ENCODE assay signal across 22 mouse cellular contexts in genomic region chr2:125644912-125645311, GRCm38 (mm10). TPM values are rescaled to one million over a fixed set of nuclear protein-coding genes. Genes with fewer than 3 reads are reported as not detected.
DNase-seq lines count a peak whose midpoint lies in the region; ATAC-seq and TF ChIP-seq lines count a peak whose summit lies in the region.
"Had no signal": no experiment of that assay in that cellular context is flagged by ENCODE, and none has a peak within 500 bp of the region (broad histone marks: within the 10 kb centered on the region; RNA-seq: fewer than 3 reads in every experiment).

No protein-coding gene starts in this region.

- no peaks in the 10 kb centered on the region for H3K36me3 ChIP-seq in forebrain, embryonic 13.5 days (ENCODE audit: poor library complexity, severe bottlenecking)
- H3K36me3 ChIP-seq in forebrain, embryonic 14.5 days (ENCODE audit: control insufficient read depth, insufficient read depth, low read length) = no peaks in the 10 kb centered on the region
- no peaks in the 10 kb centered on the region for H3K36me3 ChIP-seq in forebrain, postnatal 0 days (ENCODE audit: insufficient read depth)
- H3K36me3 ChIP-seq in forebrain, embryonic 12.5 days (replicated peaks) = no peaks in the 10 kb centered on the region
- H3K36me3 ChIP-seq in hindbrain, postnatal 0 days (ENCODE audit: insufficient read depth, low read length) = no peaks in the 10 kb centered on the region
- H3K36me3 ChIP-seq in hindbrain, embryonic 14.5 days (replicated peaks; ENCODE audit: control insufficient read depth, insufficient read depth) = no peaks in the 10 kb centered on the region
- H3K36me3 ChIP-seq: heart, embryonic 12.5 days; heart, embryonic 15.5 days; hindbrain, embryonic 13.5 days; intestine, embryonic 15.5 days had no signal

- H3K4me1 ChIP-seq in forebrain, embryonic 13.5 days = peaks cover 5% of the 10 kb centered on the region
- H3K4me1 ChIP-seq in forebrain, embryonic 14.5 days (ENCODE audit: control insufficient read depth, insufficient read depth, low read length) = no peaks in the 10 kb centered on the region
- H3K4me1 ChIP-seq in forebrain, postnatal 0 days (ENCODE audit: insufficient read depth) = no peaks in the 10 kb centered on the region
- H3K4me1 ChIP-seq in forebrain, embryonic 12.5 days = no peaks in the 10 kb centered on the region; the same call in 1 of the 2 replicates
- H3K4me1 ChIP-seq in hindbrain, postnatal 0 days (ENCODE audit: insufficient read depth, low read length) = no peaks in the 10 kb centered on the region
- no peaks in the 10 kb centered on the region; the same call in 1 of the 2 replicates for H3K4me1 ChIP-seq in hindbrain, embryonic 14.5 days (replicated peaks; ENCODE audit: control insufficient read depth, insufficient read depth, low read length)
- H3K4me1 ChIP-seq: intestine, embryonic 15.5 days had no signal

- no peak overlapping the region for H3K27ac ChIP-seq in forebrain, embryonic 13.5 days
- no peak overlapping the region for H3K27ac ChIP-seq in forebrain, embryonic 14.5 days (ENCODE audit: low read depth, low read length)
- H3K27ac ChIP-seq in forebrain, postnatal 0 days (ENCODE audit: low read depth, low read length) = no peak overlapping the region
- no peak overlapping the region for H3K27ac ChIP-seq in forebrain, embryonic 12.5 days
- no peak overlapping the region for H3K27ac ChIP-seq in hindbrain, postnatal 0 days
- H3K27ac ChIP-seq in hindbrain, embryonic 14.5 days = no peak overlapping the region
- H3K27ac ChIP-seq: heart, embryonic 15.5 days; hindbrain, embryonic 13.5 days; intestine, embryonic 15.5 days had no signal

- peak; percentile 27; the same call in 1 of the 2 replicates for ATAC-seq in forebrain, embryonic 13.5 days
- no peak for ATAC-seq in forebrain, embryonic 14.5 days
- ATAC-seq in forebrain, postnatal 0 days = peak; percentile 51
- no peak for ATAC-seq in forebrain, embryonic 12.5 days (ENCODE audit: low FRiP score)
- ATAC-seq in hindbrain, postnatal 0 days = no peak
- ATAC-seq in hindbrain, embryonic 14.5 days (ENCODE audit: low FRiP score) = no peak
- ATAC-seq: activated CD4-positive, CD25-positive, alpha-beta regulatory T cell, adult 4 months; intestine, embryonic 15.5 days had no signal

- TF ChIP-seq CTCF in forebrain, postnatal 0 days (IDR thresholded peaks at IDR 0.05; ENCODE audit: low read depth) = no peak
- no peak for TF ChIP-seq CTCF in hindbrain, postnatal 0 days (IDR thresholded peaks at IDR 0.05; ENCODE audit: low read depth)

- DNase-seq in forebrain, embryonic 14.5 days (ENCODE audit: low spot score) = no peak
- DNase-seq in forebrain, postnatal 0 days = no peak
- peak; percentile 10 for DNase-seq in hindbrain, postnatal 0 days (ENCODE audit: low spot score)
- no peak for DNase-seq in hindbrain, embryonic 14.5 days (ENCODE audit: low spot score)
- DNase-seq: adrenal gland, adult 8-10 months; adrenal gland, postnatal 25 days; cerebellum, adult 18-20 months; cerebellum, adult 9-10 months; cerebellum, postnatal 14 days; gastrocnemius, postnatal 25 days; heart, adult 18-20 months; heart, postnatal 10 days; heart, postnatal 36 days; kidney, adult 11 months; kidney, adult 8-10 months had no signal

- no peaks in the 10 kb centered on the region for H3K9me3 ChIP-seq in forebrain, embryonic 13.5 days (replicated peaks)
- H3K9me3 ChIP-seq in forebrain, embryonic 14.5 days (replicated peaks; ENCODE audit: control insufficient read depth, low read length) = no peaks in the 10 kb centered on the region
- H3K9me3 ChIP-seq in forebrain, postnatal 0 days (ENCODE audit: low read length) = no peaks in the 10 kb centered on the region
- H3K9me3 ChIP-seq in forebrain, embryonic 12.5 days = no peaks in the 10 kb centered on the region
- no peaks in the 10 kb centered on the region for H3K9me3 ChIP-seq in hindbrain, postnatal 0 days (ENCODE audit: low read length)
- H3K9me3 ChIP-seq in hindbrain, embryonic 14.5 days (ENCODE audit: control insufficient read depth, low read length) = no peaks in the 10 kb centered on the region
- H3K9me3 ChIP-seq: heart, embryonic 12.5 days; heart, embryonic 15.5 days; hindbrain, embryonic 13.5 days; intestine, embryonic 15.5 days had no signal

- no peaks in the 10 kb centered on the region for H3K27me3 ChIP-seq in forebrain, embryonic 13.5 days
- no peaks in the 10 kb centered on the region for H3K27me3 ChIP-seq in forebrain, embryonic 14.5 days (replicated peaks; ENCODE audit: control insufficient read depth, insufficient read depth, low read length)
- H3K27me3 ChIP-seq in forebrain, postnatal 0 days (ENCODE audit: insufficient read depth, low read length) = no peaks in the 10 kb centered on the region
- H3K27me3 ChIP-seq in forebrain, embryonic 12.5 days = no peaks in the 10 kb centered on the region
- no peaks in the 10 kb centered on the region for H3K27me3 ChIP-seq in hindbrain, postnatal 0 days (ENCODE audit: insufficient read depth, low read length)
- no peaks in the 10 kb centered on the region for H3K27me3 ChIP-seq in hindbrain, embryonic 14.5 days (ENCODE audit: control insufficient read depth, insufficient read depth, low read length)
- H3K27me3 ChIP-seq: heart, embryonic 12.5 days; heart, embryonic 15.5 days; hindbrain, embryonic 13.5 days; intestine, embryonic 15.5 days had no signal

- WGBS in forebrain, embryonic 13.5 days = 68% methylated on average over 6 of the region's 6 CpGs
- 67% methylated on average over 6 of the region's 6 CpGs for WGBS in forebrain, embryonic 14.5 days
- WGBS in forebrain, postnatal 0 days = 43% methylated on average over 6 of the region's 6 CpGs
- 73% methylated on average over 6 of the region's 6 CpGs for WGBS in forebrain, embryonic 12.5 days
- 56% methylated on average over 6 of the region's 6 CpGs for WGBS in hindbrain, postnatal 0 days
- 55% methylated on average over 6 of the region's 6 CpGs for WGBS in hindbrain, embryonic 14.5 days

- H3K4me2 ChIP-seq in forebrain, embryonic 13.5 days = no peak overlapping the region
- H3K4me2 ChIP-seq in forebrain, embryonic 14.5 days (ENCODE audit: low read length) = no peak overlapping the region
- no peak overlapping the region for H3K4me2 ChIP-seq in forebrain, postnatal 0 days (ENCODE audit: low read depth)
- no peak overlapping the region for H3K4me2 ChIP-seq in forebrain, embryonic 12.5 days
- no peak overlapping the region for H3K4me2 ChIP-seq in hindbrain, postnatal 0 days (ENCODE audit: low read depth, low read length)
- no peak overlapping the region for H3K4me2 ChIP-seq in hindbrain, embryonic 14.5 days (replicated peaks)
- H3K4me2 ChIP-seq: heart, embryonic 12.5 days; heart, embryonic 15.5 days; hindbrain, embryonic 13.5 days; intestine, embryonic 15.5 days had no signal

- no peak overlapping the region for H3K9ac ChIP-seq in forebrain, embryonic 13.5 days
- H3K9ac ChIP-seq in forebrain, embryonic 14.5 days (ENCODE audit: low read length) = no peak overlapping the region
- no peak overlapping the region for H3K9ac ChIP-seq in forebrain, postnatal 0 days
- H3K9ac ChIP-seq in forebrain, embryonic 12.5 days = no peak overlapping the region
- no peak overlapping the region for H3K9ac ChIP-seq in hindbrain, postnatal 0 days (replicated peaks; ENCODE audit: low read length)
- no peak overlapping the region for H3K9ac ChIP-seq in hindbrain, embryonic 14.5 days
- H3K9ac ChIP-seq: heart, embryonic 12.5 days; heart, embryonic 15.5 days; hindbrain, embryonic 13.5 days; intestine, embryonic 15.5 days had no signal

- H3K4me3 ChIP-seq in forebrain, embryonic 13.5 days = no peak overlapping the region
- no peak overlapping the region for H3K4me3 ChIP-seq in forebrain, embryonic 14.5 days (ENCODE audit: low read depth, low read length)
- H3K4me3 ChIP-seq in forebrain, postnatal 0 days (ENCODE audit: low read depth, low read length) = no peak overlapping the region
- no peak overlapping the region for H3K4me3 ChIP-seq in forebrain, embryonic 12.5 days (replicated peaks)
- no peak overlapping the region for H3K4me3 ChIP-seq in hindbrain, postnatal 0 days (ENCODE audit: low read length)
- no peak overlapping the region for H3K4me3 ChIP-seq in hindbrain, embryonic 14.5 days (replicated peaks; ENCODE audit: low read length)
- H3K4me3 ChIP-seq: heart, embryonic 12.5 days; heart, embryonic 15.5 days; hindbrain, embryonic 13.5 days; intestine, embryonic 15.5 days had no signal

RNA-seq across cellular contexts. Expression of gene Cep152, which starts 20.0 kb away (rescaled TPM):
- polyA plus RNA-seq in forebrain, embryonic 13.5 days (2015; fragmentation: Nextera tagmentation; extraction: Ambion mirVana) = 5.9 and 6.6 TPM in 2 replicates
- 3.2 TPM in 2 replicates for polyA plus RNA-seq in forebrain, embryonic 14.5 days (2014; fragmentation: Nextera tagmentation; extraction: Ambion mirVana)
- 2.2 and 2.4 TPM in 2 replicates for total RNA-seq in forebrain, postnatal 0 days (2014; rRNA removed)
- polyA plus RNA-seq in forebrain, postnatal 0 days (2015; fragmentation: Nextera tagmentation; extraction: Ambion mirVana) = 0.92 and 1.4 TPM in 2 replicates
- 11.4 and 12.2 TPM in 2 replicates for polyA plus RNA-seq in forebrain, embryonic 12.5 days (2016; fragmentation: Nextera tagmentation; extraction: Ambion mirVana)
- total RNA-seq in hindbrain, postnatal 0 days (2014; rRNA removed) = 1.5 and 2.4 TPM in 2 replicates
- polyA plus RNA-seq in hindbrain, postnatal 0 days (2015; fragmentation: Nextera tagmentation; extraction: Ambion mirVana) = 1.6 and 1.9 TPM in 2 replicates
- polyA plus RNA-seq in hindbrain, embryonic 14.5 days (2014; fragmentation: Nextera tagmentation; extraction: Ambion mirVana) = 2.8 and 3.2 TPM in 2 replicates

RNA-seq across cellular contexts. Expression of gene Eid1, which starts 28.0 kb away (rescaled TPM):
- polyA plus RNA-seq in forebrain, embryonic 13.5 days (2015; fragmentation: Nextera tagmentation; extraction: Ambion mirVana) = 271 and 288 TPM in 2 replicates
- polyA plus RNA-seq in forebrain, embryonic 14.5 days (2014; fragmentation: Nextera tagmentation; extraction: Ambion mirVana) = 405 and 426 TPM in 2 replicates
- 575 and 636 TPM in 2 replicates for total RNA-seq in forebrain, postnatal 0 days (2014; rRNA removed)
- polyA plus RNA-seq in forebrain, postnatal 0 days (2015; fragmentation: Nextera tagmentation; extraction: Ambion mirVana) = 454 and 459 TPM in 2 replicates
- polyA plus RNA-seq in forebrain, embryonic 12.5 days (2016; fragmentation: Nextera tagmentation; extraction: Ambion mirVana) = 297 and 310 TPM in 2 replicates
- total RNA-seq in hindbrain, postnatal 0 days (2014; rRNA removed) = 262 and 346 TPM in 2 replicates
- 393 and 394 TPM in 2 replicates for polyA plus RNA-seq in hindbrain, postnatal 0 days (2015; fragmentation: Nextera tagmentation; extraction: Ambion mirVana)
- 552 and 600 TPM in 2 replicates for polyA plus RNA-seq in hindbrain, embryonic 14.5 days (2014; fragmentation: Nextera tagmentation; extraction: Ambion mirVana)

Comparison
In these comparisons a context has a peak if more than half of its experiments do, and no peak if none do; other contexts are left out.
1. ATAC-seq: peak in forebrain, embryonic 13.5 days (single experiment) and forebrain, postnatal 0 days (single experiment); none in forebrain, embryonic 14.5 days (single experiment), forebrain, embryonic 12.5 days (single experiment), hindbrain, postnatal 0 days (single experiment) and hindbrain, embryonic 14.5 days (single experiment).